Mouse (Mus musculus) hematopoietic stem cell, adult 5-6 weeks (primary cell): ENCODE results near the gene Srxn1. TPM values are rescaled to one million over a fixed set of nuclear protein-coding genes. Genes with fewer than 3 reads are reported as not detected.

Experiments
- ATAC-seq, 2 experiments: fragments of 125-278 bp in 1 of 2; replicated peaks in 1 of 2; 2 replicates each; pipeline ENCODE4 v1.8.0; 2016 to 2017; ENCODE audit warnings: inconsistent platforms in 2 of 2, mild to moderate bottlenecking in 2 of 2, moderate number of reproducible peaks in 2 of 2, low read depth in 1 of 2, moderate TSS enrichment in 1 of 2; ENCODE audit not compliant: low FRiP score in 2 of 2, poor library complexity in 2 of 2, severe bottlenecking in 2 of 2, insufficient read depth in 1 of 2, low TSS enrichment in 1 of 2
- total RNA-seq: library from RNA; stranded (forward); fragments of 172-1452, 232-1000 nt; gene quantifications from 2 replicates; pipeline ENCODE4 v1.2.3, GENCODE M21; 2017

Srxn1 gene
- total RNA-seq, 1 experiment from 2014 or later = 16.3 TPM

DNA sequence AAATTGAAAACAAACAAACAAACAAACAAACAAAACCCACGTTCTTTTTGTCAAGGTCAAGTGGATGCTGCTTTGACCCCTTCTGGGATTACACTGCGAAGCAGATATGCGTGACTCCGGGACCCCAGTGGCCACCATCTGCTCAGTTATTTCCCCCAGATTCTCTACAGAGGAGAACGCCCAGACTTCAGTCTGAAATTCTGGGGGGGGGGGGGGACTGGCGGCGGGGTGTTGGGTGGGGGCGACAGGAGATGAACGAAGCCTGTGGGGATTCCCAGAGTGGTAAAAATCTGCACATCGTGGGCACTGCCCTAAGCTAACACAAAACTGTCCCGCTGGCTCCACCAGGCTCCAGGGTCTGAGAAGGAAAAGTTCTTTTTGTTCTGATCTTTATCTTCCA, 37.3 kb downstream of the Srxn1 start:
- ATAC-seq = no peak

DNA sequence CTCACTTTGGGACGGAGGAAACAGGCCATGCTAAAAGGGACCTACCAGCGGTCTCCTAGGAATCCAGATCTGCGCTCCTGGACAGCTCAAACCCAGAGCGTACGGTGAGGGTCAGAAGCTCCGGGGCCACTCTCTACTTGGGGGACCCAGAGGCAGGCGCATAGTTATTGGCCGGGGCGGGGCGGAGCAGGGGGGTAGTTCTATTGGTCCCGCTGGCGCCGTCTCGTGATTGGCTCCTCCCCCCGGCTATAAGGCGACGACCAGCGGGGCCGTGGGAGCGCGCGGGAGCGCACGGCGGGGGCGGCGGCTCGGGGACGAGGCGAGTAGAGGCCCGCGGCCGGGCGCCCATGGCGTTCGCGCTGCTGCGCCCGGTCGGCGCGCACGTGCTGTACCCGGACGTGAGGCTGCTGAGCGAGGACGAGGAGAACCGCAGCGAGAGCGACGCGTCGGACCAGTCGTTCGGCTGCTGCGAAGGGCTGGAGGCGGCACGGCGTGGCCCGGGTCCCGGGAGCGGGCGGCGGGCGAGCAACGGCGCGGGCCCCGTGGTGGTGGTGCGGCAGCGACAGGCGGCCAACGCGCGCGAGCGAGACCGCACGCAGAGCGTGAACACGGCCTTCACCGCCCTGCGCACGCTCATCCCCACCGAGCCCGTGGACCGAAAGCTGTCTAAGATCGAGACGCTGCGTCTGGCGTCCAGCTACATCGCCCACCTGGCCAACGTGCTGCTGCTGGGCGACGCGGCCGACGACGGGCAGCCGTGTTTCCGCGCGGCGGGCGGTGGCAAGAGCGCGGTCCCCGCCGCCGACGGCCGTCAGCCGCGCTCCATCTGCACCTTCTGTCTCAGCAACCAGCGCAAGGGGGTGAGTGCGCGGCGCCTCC, 38.2 kb downstream of the Srxn1 start, which contains the start of gene Tcf15:
Gene Tcf15, plus strand, starts transcription at position 283 of the 879 bp plus-strand sequence.
- peak; percentile 38 to 75; a peak in 3 of 4 replicates for ATAC-seq

GRCm38 (mm10) chr2:152144158-152144450, 38.8 kb downstream of the Srxn1 start:
- ATAC-seq = no peak

GRCm38 (mm10) chr2:152144501-152144900, 39.2 kb downstream of the Srxn1 start:
- no peak for ATAC-seq

DNA sequence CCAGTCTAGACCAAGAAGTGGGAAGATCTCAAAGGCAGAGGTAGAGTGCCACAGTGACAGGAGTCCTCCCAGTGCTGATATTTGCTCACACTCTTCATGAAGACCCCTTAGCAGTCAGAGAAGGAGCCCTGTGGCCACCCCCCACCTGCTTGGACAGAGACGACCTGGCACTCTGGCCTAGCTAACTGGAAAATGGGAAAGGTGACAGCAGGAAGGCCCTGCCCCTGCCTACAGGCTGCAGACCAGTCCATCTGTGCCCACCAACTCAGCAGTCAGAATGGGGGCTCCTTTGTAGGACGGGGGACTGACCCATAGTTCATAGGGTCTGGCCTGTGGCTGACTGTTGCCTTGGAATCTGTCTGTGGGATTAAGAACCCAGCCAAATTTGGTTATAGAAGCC, 40.4 kb downstream of the Srxn1 start:
- ATAC-seq = no peak

- ATAC-seq = no peak
These were observed 41.8 kb downstream of the Srxn1 start for GRCm38 (mm10) chr2:152147079-152147478.

DNA sequence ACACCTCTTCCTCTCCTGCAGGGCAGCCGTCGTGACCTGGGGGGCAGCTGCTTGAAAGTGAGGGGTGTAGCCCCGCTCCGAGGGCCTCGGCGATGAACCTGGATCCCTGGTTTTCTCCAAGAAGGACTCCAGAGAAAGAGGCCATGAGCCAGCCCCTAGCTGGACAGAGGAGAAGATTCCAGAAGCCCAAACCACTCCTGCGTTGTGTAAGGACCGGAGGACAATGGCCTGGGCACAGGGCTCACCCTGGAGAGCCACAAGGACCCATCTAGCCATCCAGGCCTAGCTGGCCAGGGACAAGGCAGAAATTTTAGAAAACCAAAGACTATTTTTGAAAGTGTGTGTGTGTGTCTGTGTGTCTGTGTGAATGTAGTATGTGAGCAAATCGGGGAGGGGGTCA, 43.4 kb downstream of the Srxn1 start:
- ATAC-seq = no peak

DNA sequence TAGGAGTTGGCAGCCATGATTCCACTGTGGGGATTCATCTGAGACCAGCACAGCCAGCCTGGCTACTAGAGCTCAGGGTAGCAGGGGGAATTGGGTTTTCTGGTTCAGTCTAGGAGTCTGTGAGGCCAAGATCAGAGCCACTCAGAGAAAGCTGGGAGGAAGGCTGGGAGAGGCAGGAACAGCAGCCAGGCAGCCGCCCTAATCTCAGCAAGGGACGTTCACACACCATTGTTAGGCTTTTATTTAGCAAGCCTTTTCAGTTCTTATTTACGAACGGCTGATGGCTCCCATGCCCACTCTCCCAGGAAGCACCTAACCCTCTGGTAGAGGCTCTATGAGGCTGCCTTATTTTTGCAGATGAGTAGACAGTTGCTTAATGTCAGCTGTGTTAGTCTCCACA, 44.6 kb downstream of the Srxn1 start:
- ATAC-seq = no peak

DNA sequence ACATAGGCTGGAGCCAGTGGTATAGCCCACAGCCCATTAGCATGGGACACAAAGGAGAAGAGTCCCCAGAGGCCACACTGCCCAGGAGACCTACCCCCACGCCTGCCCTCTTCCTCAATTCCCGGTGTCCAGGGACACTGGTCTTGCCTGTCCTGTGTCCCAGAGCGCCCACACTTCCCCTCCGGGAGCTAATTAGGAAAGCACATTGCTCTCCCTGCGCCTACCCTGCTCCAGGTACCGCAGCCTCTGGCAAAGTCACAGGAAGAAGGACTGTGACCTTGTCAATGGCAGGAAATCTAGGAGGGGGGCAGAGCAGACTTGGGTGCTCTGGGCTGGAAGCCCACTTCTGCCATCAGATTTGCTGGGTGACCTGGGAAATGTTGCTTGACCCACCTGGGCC, 45.1 kb downstream of the Srxn1 start:
- no peak for ATAC-seq

- no peak for ATAC-seq
These were observed 48.0 kb downstream of the Srxn1 start for GRCm38 (mm10) chr2:152153361-152153760.

GRCm38 (mm10) chr2:152155414-152156208, 50.3 kb downstream of the Srxn1 start:
- peak; percentile 79 to 93 for ATAC-seq

DNA sequence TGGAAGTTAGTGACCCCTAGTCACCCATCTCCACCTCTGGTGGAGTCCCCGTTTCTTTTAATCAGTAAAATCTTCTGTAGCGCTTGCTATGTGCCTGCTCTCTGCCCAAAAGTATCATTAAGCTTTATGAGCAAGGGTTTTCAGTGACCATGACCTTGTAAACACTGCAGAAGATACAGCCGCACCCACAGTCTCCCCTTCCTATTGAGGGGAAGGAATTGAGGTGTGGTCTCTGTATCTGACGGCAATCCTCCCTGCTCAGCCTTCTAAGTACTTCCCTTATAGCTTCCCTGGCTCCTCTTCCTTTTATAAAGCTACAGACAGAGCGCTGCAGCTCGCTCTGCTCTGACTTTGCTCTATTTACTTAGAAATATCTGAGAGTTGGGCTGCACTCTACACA, 51.2 kb downstream of the Srxn1 start:
- ATAC-seq = no peak

DNA sequence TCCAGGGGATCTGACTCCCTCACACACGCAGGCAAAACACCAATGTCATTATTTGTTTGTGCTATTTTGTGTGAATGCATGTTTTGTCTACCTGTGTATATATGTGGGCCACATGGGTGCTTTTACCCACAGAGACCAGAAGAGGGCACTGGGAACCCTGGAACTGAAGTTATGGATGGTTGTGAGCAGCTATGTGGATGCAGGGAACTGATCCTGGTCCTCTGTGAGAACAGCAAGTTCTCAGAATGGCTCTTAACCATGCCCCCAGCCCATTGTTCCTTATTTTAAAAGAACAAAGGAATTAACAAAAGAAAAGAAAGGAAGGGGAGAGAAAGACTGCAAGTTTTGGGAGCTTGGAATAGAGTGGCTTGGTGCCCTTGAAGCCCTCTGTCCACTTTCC, 54.2 kb downstream of the Srxn1 start:
- no peak for ATAC-seq

Other genes with a start within 250 kb of the Srxn1 start
- not detected in 2 replicates for gene Angpt4, start 194.3 kb upstream of the Srxn1 start, total RNA-seq
- gene Fam110a, start 125.3 kb upstream of the Srxn1 start, total RNA-seq = 10.1 and 22.8 TPM in 2 replicates
- 0.45 and 0.81 TPM in 2 replicates for gene Slc52a3, start 109.0 kb upstream of the Srxn1 start, total RNA-seq
- not detected in 2 replicates for gene Scrt2, start 24.0 kb upstream of the Srxn1 start, total RNA-seq
- gene Tcf15, start 38.0 kb downstream of the Srxn1 start, total RNA-seq = 4.3 and 10.6 TPM in 2 replicates
- 138 and 169 TPM in 2 replicates for gene Csnk2a1, start 121.3 kb downstream of the Srxn1 start, total RNA-seq
- gene Tbc1d20, start 188.3 kb downstream of the Srxn1 start, total RNA-seq = 26.0 and 28.6 TPM in 2 replicates
- 63.9 and 70.2 TPM in 2 replicates for gene Rbck1, start 227.1 kb downstream of the Srxn1 start, total RNA-seq
- gene Trib3, start 238.5 kb downstream of the Srxn1 start, total RNA-seq = 1.7 and 3.0 TPM in 2 replicates